In the genomic region with DNA sequence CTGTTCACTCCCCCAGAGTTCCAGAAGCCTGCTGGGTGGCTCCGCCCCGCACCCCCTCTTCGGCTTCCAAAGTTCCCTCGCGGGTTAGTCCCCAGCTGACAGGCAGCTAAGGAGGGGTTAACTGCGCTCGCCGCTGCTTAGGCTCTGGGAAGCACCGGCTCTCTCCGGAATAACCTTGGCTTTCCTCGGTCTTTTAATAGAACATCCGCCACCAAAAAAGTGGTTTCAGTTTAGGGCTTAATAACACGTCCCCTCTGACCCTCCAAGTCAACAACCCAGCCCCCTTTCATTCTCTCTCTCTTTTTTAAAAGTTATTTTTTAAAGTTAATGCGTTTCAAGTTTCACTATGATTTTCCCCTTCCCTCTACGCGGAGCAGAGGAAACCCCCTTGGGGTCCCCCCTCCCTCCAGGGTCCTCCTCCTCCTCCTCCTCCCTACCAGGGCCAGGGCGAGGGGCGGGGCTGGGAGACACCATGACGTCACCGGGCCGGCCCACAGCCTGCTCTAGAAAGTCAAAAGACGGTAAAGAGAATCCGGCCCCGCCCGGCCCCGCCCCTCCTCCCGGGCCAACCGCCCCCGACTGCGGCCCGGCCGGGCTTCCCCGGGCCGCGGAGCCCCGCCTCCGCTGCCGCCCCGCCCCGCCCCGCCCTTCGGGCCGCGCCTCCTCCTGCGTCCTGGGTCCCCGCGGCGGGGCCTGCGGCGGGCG, we compare ENCODE assay signal across 8 mouse cellular contexts. TPM values are rescaled to one million over a fixed set of nuclear protein-coding genes. Genes with fewer than 3 reads are reported as not detected.
A peak's percentile ranks its signal among the peaks of the same experiment; 100 is the strongest.
DNase-seq lines count a peak whose midpoint lies in the region; ATAC-seq lines count a peak whose summit lies in the region.

No protein-coding gene starts in this region.

- peaks cover 10% of the 10 kb centered on the region for H3K36me3 ChIP-seq in hindbrain, embryonic 14.5 days (replicated peaks; ENCODE audit: control insufficient read depth, insufficient read depth)

- ATAC-seq in hindbrain, embryonic 14.5 days (ENCODE audit: low FRiP score), result peak; percentile 88

- peak; percentile 98 for DNase-seq in T-cell, adult 2 months (ENCODE audit: low spot score)
- peak; percentile 96 to 98 for DNase-seq in cerebellum, postnatal 25 days
- DNase-seq in frontal cortex, postnatal 25 days (ENCODE audit: low spot score in 2 of 2), result peak; percentile 75 to 81
- DNase-seq in hindbrain, embryonic 14.5 days (ENCODE audit: low spot score), result peak; percentile 93
- peak; percentile 90 to 92 for DNase-seq in layer of hippocampus, postnatal 36 days
- DNase-seq in lung, postnatal 25 days (ENCODE audit: low spot score), result peak; percentile 98
- DNase-seq in retina, adult 2 months (ENCODE audit: low read depth, low spot score), result peak; percentile 84
- peak; percentile 99 for DNase-seq in thymus, postnatal 25 days

- H3K9me3 ChIP-seq in hindbrain, embryonic 14.5 days (ENCODE audit: control insufficient read depth, low read length), result no peaks in the 10 kb centered on the region

- peaks cover 19% of the 10 kb centered on the region; the same call in 1 of the 2 replicates for H3K4me1 ChIP-seq in hindbrain, embryonic 14.5 days (replicated peaks; ENCODE audit: control insufficient read depth, insufficient read depth, low read length)

- H3K27ac ChIP-seq in hindbrain, embryonic 14.5 days, result peak overlapping the region; percentile 98

- peak overlapping the region; percentile 95 for H3K9ac ChIP-seq in hindbrain, embryonic 14.5 days

- no peaks in the 10 kb centered on the region for H3K27me3 ChIP-seq in hindbrain, embryonic 14.5 days (ENCODE audit: control insufficient read depth, insufficient read depth, low read length)

- peak overlapping the region; percentile 92 for H3K4me2 ChIP-seq in hindbrain, embryonic 14.5 days (replicated peaks)

- peak overlapping the region; percentile 90 for H3K4me3 ChIP-seq in hindbrain, embryonic 14.5 days (replicated peaks; ENCODE audit: low read length)

- 0% methylated on average over 32 of the region's 51 CpGs for WGBS in hindbrain, embryonic 14.5 days

RNA-seq across cellular contexts. Expression of gene Hivep1, which starts 0.5 kb away (rescaled TPM):
- 21.8 and 23.0 TPM in 2 replicates for polyA plus RNA-seq in hindbrain, embryonic 14.5 days (2014; fragmentation: Nextera tagmentation; extraction: Ambion mirVana)
- 10 to 100 TPM; 24.2 TPM for total RNA-seq in layer of hippocampus, postnatal 36 days (2021)

Comparison
In these comparisons a context has a peak if more than half of its experiments do, and no peak if none do; other contexts are left out.
1. Peak in every context shown above with its lines: DNase-seq, ATAC-seq, H3K4me3 ChIP-seq and H3K27ac ChIP-seq.